Mouse (Mus musculus) liver, postnatal 0 days (tissue): ENCODE results near the gene Gm815. TPM values are rescaled to one million over a fixed set of nuclear protein-coding genes. Genes with fewer than 3 reads are reported as not detected.

ENCODE experiments used
- ATAC-seq: fragments of 200-750 bp; cut with Nextera tagmentation; 2 replicates; pipeline ENCODE4 v1.8.0; 2017; ENCODE audit warnings: mild to moderate bottlenecking, moderate library complexity
- DNase-seq: peaks from one replicate; pipeline ENCODE4 v3.0.0-alpha.2; 2016
- H3K27ac ChIP-seq: fragments of 300-500 bp; sonication (generic); 2 replicates; pipeline ENCODE4 v1.5.1; 2014; ENCODE audit warnings: antibody characterized with exemption, moderate library complexity, mild to moderate bottlenecking, low read depth
- H3K27me3 ChIP-seq: fragments of 300-500 bp; sonication (generic); 2 replicates; pipeline ENCODE4 v1.6.1; 2014; ENCODE audit warnings: low read length, control low read depth, mixed read lengths; ENCODE audit not compliant: insufficient read depth
- H3K36me3 ChIP-seq: fragments of 300-500 bp; sonication (generic); replicated peaks from 2 replicates; pipeline ENCODE4 v1.6.1; 2014; ENCODE audit warnings: mild to moderate bottlenecking, control low read depth, low read length, moderate library complexity, mixed read lengths; ENCODE audit not compliant: insufficient read depth
- H3K4me1 ChIP-seq: fragments of 300-500 bp; sonication (generic); 2 replicates; pipeline ENCODE4 v1.6.1; 2014; ENCODE audit warnings: antibody characterized with exemption, mild to moderate bottlenecking, control low read depth; ENCODE audit not compliant: insufficient read depth
- H3K4me2 ChIP-seq: fragments of 300-500 bp; sonication (generic); 2 replicates; pipeline ENCODE4 v1.6.1; 2014; ENCODE audit warnings: low read depth, mild to moderate bottlenecking, low read length, moderate library complexity, mixed read lengths
- H3K4me3 ChIP-seq: fragments of 300-500 bp; sonication (generic); 2 replicates; pipeline ENCODE4 v1.5.1; 2014; ENCODE audit warnings: low read depth, low read length
- H3K9ac ChIP-seq: fragments of 300-500 bp; sonication (generic); replicated peaks from 2 replicates; pipeline ENCODE4 v1.6.1; 2014; ENCODE audit warnings: mild to moderate bottlenecking, moderate library complexity
- H3K9me3 ChIP-seq: fragments of 300-500 bp; sonication (generic); 2 replicates; pipeline ENCODE4 v1.6.1; 2016; ENCODE audit warnings: mild to moderate bottlenecking, control low read depth, low read length, mixed read lengths
- CTCF ChIP-seq: sonication (generic); IDR thresholded peaks from 2 replicates; pipeline ENCODE4 v1.5.1; 2016; ENCODE audit warnings: antibody characterized with exemption, low read depth
- EP300 ChIP-seq: IDR thresholded peaks from 2 replicates; pipeline ENCODE4 v1.6.1; 2016; ENCODE audit warnings: antibody characterized with exemption, low read depth, mild to moderate bottlenecking
- WGBS: fragments of 180-500 bp; shearing (Covaris S2); extraction: QIAGEN DNeasy Blood & Tissue Kit; methylation state at CpG from one replicate; pipeline ENCODE4 v1.1.7; 2014; ENCODE audit not compliant: insufficient replicate concordance; 5-methylcytosine and 5-hydroxymethylcytosine counted together
- polyA plus RNA-seq: library from polyadenylated mRNA; unstranded; fragments of >200 nt; fragmentation: Nextera tagmentation; extraction: Ambion mirVana; gene quantifications from 2 replicates; pipeline ENCODE4 v1.2.1, GENCODE M21; 2015

Gene Gm815
- polyA plus RNA-seq, 1 experiment from 2014 or later = not detected

- DNase-seq (no peak), ATAC-seq (no peak)
- WGBS = 80% methylated on average over 9 of the region's 9 CpGs
- Histone ChIP-seq H3K27ac (no peak overlapping the region), H3K9me3 (no peaks in the 10 kb centered on the region), H3K4me3 (no peak overlapping the region), H3K4me2 (no peak overlapping the region), H3K4me1 (no peaks in the 10 kb centered on the region), H3K9ac (no peak overlapping the region), H3K36me3 (no peaks in the 10 kb centered on the region), H3K27me3 (no peaks in the 10 kb centered on the region)
- TF ChIP-seq CTCF (no peak), EP300 (no peak)
These were observed 5.8 kb downstream of the Gm815 start for GRCm38 (mm10) chr19:26891306-26891964.

GRCm38 (mm10) chr19:26892861-26893260, 7.2 kb downstream of the Gm815 start:
- ATAC-seq = no peak
- 62% methylated on average over 5 of the region's 5 CpGs for WGBS
- H3K9ac ChIP-seq = no peak overlapping the region

GRCm38 (mm10) chr19:26902162-26902561, 16.5 kb downstream of the Gm815 start:
- no peak for TF ChIP-seq CTCF
- no peak overlapping the region for H3K4me3 ChIP-seq
- no peak overlapping the region for H3K9ac ChIP-seq
- no peaks in the 10 kb centered on the region for H3K36me3 ChIP-seq
- DNase-seq (no peak), ATAC-seq (no peak)
- no peaks in the 10 kb centered on the region for H3K9me3 ChIP-seq
- 57% methylated on average over 4 of the region's 4 CpGs for WGBS
- no peaks in the 10 kb centered on the region for H3K4me1 ChIP-seq
- no peaks in the 10 kb centered on the region for H3K27me3 ChIP-seq
- no peak overlapping the region for H3K4me2 ChIP-seq
- H3K27ac ChIP-seq = no peak overlapping the region

More at GRCm38 (mm10) chr19:26892861-26893260, 7.2 kb downstream of the Gm815 start:
- no peak overlapping the region for H3K4me3 ChIP-seq
- H3K4me2 ChIP-seq = no peak overlapping the region
- TF ChIP-seq CTCF = no peak; the same call in 1 of the 2 replicates
- TF ChIP-seq EP300 = no peak
- no peak overlapping the region for H3K27ac ChIP-seq
- no peaks in the 10 kb centered on the region for H3K27me3 ChIP-seq
- H3K4me1 ChIP-seq = no peaks in the 10 kb centered on the region
- H3K36me3 ChIP-seq = no peaks in the 10 kb centered on the region
- DNase-seq = no peak
- H3K9me3 ChIP-seq = no peaks in the 10 kb centered on the region

- TF ChIP-seq EP300 (no peak), CTCF (no peak)
- no peak for DNase-seq
These were observed 28.6 kb downstream of the Gm815 start for GRCm38 (mm10) chr19:26914245-26914644.

GRCm38 (mm10) chr19:26920816-26921215, 35.1 kb downstream of the Gm815 start:
- H3K36me3 ChIP-seq = no peaks in the 10 kb centered on the region
- H3K4me3 ChIP-seq = no peak overlapping the region
- no peak for ATAC-seq
- H3K9ac ChIP-seq = no peak overlapping the region
- 48% methylated on average over 2 of the region's 2 CpGs for WGBS
- no peaks in the 10 kb centered on the region for H3K4me1 ChIP-seq
- no peak overlapping the region for H3K4me2 ChIP-seq
- DNase-seq = no peak
- no peaks in the 10 kb centered on the region for H3K27me3 ChIP-seq
- no peaks in the 10 kb centered on the region for H3K9me3 ChIP-seq
- H3K27ac ChIP-seq = no peak overlapping the region
- TF ChIP-seq CTCF = no peak
- TF ChIP-seq EP300 = no peak

More at GRCm38 (mm10) chr19:26914245-26914644, 28.6 kb downstream of the Gm815 start:
- Histone ChIP-seq H3K36me3 (no peaks in the 10 kb centered on the region), H3K4me3 (no peak overlapping the region), H3K9ac (no peak overlapping the region), H3K27me3 (no peaks in the 10 kb centered on the region), H3K4me2 (no peak overlapping the region), H3K27ac (no peak overlapping the region), H3K9me3 (no peaks in the 10 kb centered on the region), H3K4me1 (no peaks in the 10 kb centered on the region)
- no peak for ATAC-seq
- WGBS = 9% methylated on average over 1 of the region's 1 CpGs

GRCm38 (mm10) chr19:26930295-26931283, 44.9 kb downstream of the Gm815 start:
- Histone ChIP-seq H3K27ac (no peak overlapping the region), H3K4me3 (no peak overlapping the region), H3K36me3 (no peaks in the 10 kb centered on the region), H3K4me1 (no peaks in the 10 kb centered on the region), H3K9ac (no peak overlapping the region), H3K4me2 (no peak overlapping the region), H3K27me3 (no peaks in the 10 kb centered on the region), H3K9me3 (no peaks in the 10 kb centered on the region)
- TF ChIP-seq EP300 (no peak), CTCF (no peak)
- 71% methylated on average over 6 of the region's 6 CpGs for WGBS
- DNase-seq (no peak), ATAC-seq (no peak)
